Mouse (Mus musculus) kidney, adult 2 months (tissue): Measurements from ENCODE around the gene Sec24c.

Experiments
- CTCF ChIP-seq: fragments of 200-500 bp; conservative IDR thresholded peaks from 2 replicates; pipeline ENCODE4 v1.5.1; 2011; ENCODE audit warnings: low read depth, mild to moderate bottlenecking, control low read depth, low read length, moderate library complexity, mixed read lengths; ENCODE audit not compliant: insufficient read depth, insufficient read length
- POLR2A ChIP-seq: fragments of 200-500 bp; IDR thresholded peaks from one replicate; pipeline ENCODE4 v1.6.1; 2011; ENCODE audit warnings: low read depth, low read length, control low read depth

DNA sequence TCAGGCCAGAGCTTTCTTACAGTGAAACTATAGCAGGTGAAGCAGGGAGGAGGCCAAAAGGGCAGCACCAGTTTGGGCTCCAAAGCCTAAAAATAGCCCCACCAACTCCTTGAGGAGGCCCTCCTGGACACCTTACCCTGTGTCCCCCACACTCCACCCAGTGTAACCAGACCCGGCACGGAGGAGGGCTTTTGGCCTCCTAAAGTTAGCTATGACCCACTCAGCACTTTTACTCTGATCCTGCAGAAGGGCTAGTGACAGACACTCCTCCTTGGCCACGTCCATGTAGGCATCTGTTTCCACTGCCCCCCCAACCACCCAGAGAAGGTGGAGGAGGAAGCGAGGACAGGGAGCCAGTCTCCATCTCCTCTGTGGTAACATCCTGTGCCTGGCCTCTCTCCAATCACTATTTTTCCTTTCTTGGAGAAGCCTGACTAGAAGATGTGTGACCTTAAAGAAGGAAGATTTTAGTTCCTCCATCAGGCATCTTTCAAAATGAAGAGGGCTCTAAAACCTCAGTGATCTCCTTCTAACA is 22.3 kb upstream of the Sec24c start:
- no peak for TF ChIP-seq POLR2A
- no peak for TF ChIP-seq CTCF
